Mouse (Mus musculus): ENCODE measurements around the gene Ttc28. TPM values are rescaled to one million over a fixed set of nuclear protein-coding genes. Genes with fewer than 3 reads are reported as not detected.
A peak's percentile ranks its signal among the peaks of the same experiment; 100 is the strongest.

The Ttc28 gene
- polyA plus RNA-seq, 1 experiment from 2014 or later, result 5.7 TPM

GRCm38 (mm10) chr5:111273589-111273988, 394.0 kb downstream of the Ttc28 start:
- Histone ChIP-seq H3K27ac (ENCODE audit: low read depth, low read length) (no peak overlapping the region), H3K4me3 (ENCODE audit: low read depth, low read length) (no peak overlapping the region), H3K27me3 (replicated peaks; ENCODE audit: control insufficient read depth, insufficient read depth, low read length) (no peaks in the 10 kb centered on the region), H3K9me3 (ENCODE audit: control insufficient read depth, low read length) (no peaks in the 10 kb centered on the region), H3K4me1 (replicated peaks; ENCODE audit: control insufficient read depth, insufficient read depth, low read length) (no peaks in the 10 kb centered on the region), H3K9ac (ENCODE audit: low read depth, low read length) (no peak overlapping the region), H3K36me3 (ENCODE audit: control insufficient read depth, insufficient read depth, low read length) (no peaks in the 10 kb centered on the region; the same call in 1 of the 2 replicates), H3K4me2 (no peak overlapping the region)
- ATAC-seq (replicated peaks; ENCODE audit: low FRiP score) (peak; percentile 42; the same call in 1 of the 2 replicates), DNase-seq (ENCODE audit: low spot score) (peak; percentile 72)
- 34% methylated on average over 10 of the region's 10 CpGs for WGBS

GRCm38 (mm10) chr5:111274948-111275347, 395.3 kb downstream of the Ttc28 start:
- 71% methylated on average over 5 of the region's 5 CpGs for WGBS
- ATAC-seq (replicated peaks; ENCODE audit: low FRiP score) (no peak), DNase-seq (ENCODE audit: low spot score) (no peak)
- no peak overlapping the region for H3K9ac ChIP-seq (ENCODE audit: low read depth, low read length)
- H3K27ac ChIP-seq (ENCODE audit: low read depth, low read length), result no peak overlapping the region
- H3K9me3 ChIP-seq (ENCODE audit: control insufficient read depth, low read length), result no peaks in the 10 kb centered on the region
- no peaks in the 10 kb centered on the region for H3K4me1 ChIP-seq (replicated peaks; ENCODE audit: control insufficient read depth, insufficient read depth, low read length)
- H3K4me2 ChIP-seq, result no peak overlapping the region
- no peaks in the 10 kb centered on the region; the same call in 1 of the 2 replicates for H3K36me3 ChIP-seq (ENCODE audit: control insufficient read depth, insufficient read depth, low read length)
- H3K4me3 ChIP-seq (ENCODE audit: low read depth, low read length), result no peak overlapping the region
- H3K27me3 ChIP-seq (replicated peaks; ENCODE audit: control insufficient read depth, insufficient read depth, low read length), result no peaks in the 10 kb centered on the region

GRCm38 (mm10) chr5:111284420-111285175, 405.0 kb downstream of the Ttc28 start:
- no peaks in the 10 kb centered on the region for H3K9me3 ChIP-seq (ENCODE audit: control insufficient read depth, low read length)
- DNase-seq (ENCODE audit: low spot score) (no peak), ATAC-seq (replicated peaks; ENCODE audit: low FRiP score) (no peak)
- no peak overlapping the region for H3K9ac ChIP-seq (ENCODE audit: low read depth, low read length)
- H3K27ac ChIP-seq (ENCODE audit: low read depth, low read length), result no peak overlapping the region
- WGBS, result 80% methylated on average over 19 of the region's 19 CpGs
- H3K27me3 ChIP-seq (replicated peaks; ENCODE audit: control insufficient read depth, insufficient read depth, low read length), result no peaks in the 10 kb centered on the region
- no peaks in the 10 kb centered on the region; the same call in 1 of the 2 replicates for H3K36me3 ChIP-seq (ENCODE audit: control insufficient read depth, insufficient read depth, low read length)
- H3K4me1 ChIP-seq (replicated peaks; ENCODE audit: control insufficient read depth, insufficient read depth, low read length), result no peaks in the 10 kb centered on the region
- no peak overlapping the region for H3K4me3 ChIP-seq (ENCODE audit: low read depth, low read length)
- no peak overlapping the region for H3K4me2 ChIP-seq

GRCm38 (mm10) chr5:111287571-111287970, 408.0 kb downstream of the Ttc28 start:
- Histone ChIP-seq H3K4me2 (no peak overlapping the region), H3K36me3 (ENCODE audit: control insufficient read depth, insufficient read depth, low read length) (no peaks in the 10 kb centered on the region; the same call in 1 of the 2 replicates), H3K9ac (ENCODE audit: low read depth, low read length) (no peak overlapping the region), H3K9me3 (ENCODE audit: control insufficient read depth, low read length) (no peaks in the 10 kb centered on the region), H3K4me3 (ENCODE audit: low read depth, low read length) (no peak overlapping the region), H3K27ac (ENCODE audit: low read depth, low read length) (no peak overlapping the region), H3K4me1 (replicated peaks; ENCODE audit: control insufficient read depth, insufficient read depth, low read length) (no peaks in the 10 kb centered on the region), H3K27me3 (replicated peaks; ENCODE audit: control insufficient read depth, insufficient read depth, low read length) (no peaks in the 10 kb centered on the region)
- no peak for ATAC-seq (replicated peaks; ENCODE audit: low FRiP score)
- DNase-seq (ENCODE audit: low spot score), result no peak
- WGBS, result 65% methylated on average over 5 of the region's 5 CpGs

- ATAC-seq (replicated peaks; ENCODE audit: low FRiP score), result no peak
- Histone ChIP-seq H3K27ac (ENCODE audit: low read depth, low read length) (no peak overlapping the region), H3K36me3 (ENCODE audit: control insufficient read depth, insufficient read depth, low read length) (no peaks in the 10 kb centered on the region), H3K4me2 (no peak overlapping the region), H3K9ac (ENCODE audit: low read depth, low read length) (no peak overlapping the region), H3K9me3 (ENCODE audit: control insufficient read depth, low read length) (no peaks in the 10 kb centered on the region), H3K4me3 (ENCODE audit: low read depth, low read length) (no peak overlapping the region), H3K4me1 (replicated peaks; ENCODE audit: control insufficient read depth, insufficient read depth, low read length) (no peaks in the 10 kb centered on the region), H3K27me3 (replicated peaks; ENCODE audit: control insufficient read depth, insufficient read depth, low read length) (no peaks in the 10 kb centered on the region)
- no peak for DNase-seq (ENCODE audit: low spot score)
- WGBS, result 85% methylated on average over 11 of the region's 11 CpGs
Measured at GRCm38 (mm10) chr5:111288486-111288885, 408.9 kb downstream of the Ttc28 start.

GRCm38 (mm10) chr5:111290071-111290470, 410.5 kb downstream of the Ttc28 start:
- Histone ChIP-seq H3K4me2 (no peak overlapping the region), H3K27me3 (replicated peaks; ENCODE audit: control insufficient read depth, insufficient read depth, low read length) (no peaks in the 10 kb centered on the region), H3K9me3 (ENCODE audit: control insufficient read depth, low read length) (no peaks in the 10 kb centered on the region), H3K4me1 (replicated peaks; ENCODE audit: control insufficient read depth, insufficient read depth, low read length) (no peaks in the 10 kb centered on the region), H3K4me3 (ENCODE audit: low read depth, low read length) (no peak overlapping the region), H3K9ac (ENCODE audit: low read depth, low read length) (no peak overlapping the region), H3K36me3 (ENCODE audit: control insufficient read depth, insufficient read depth, low read length) (no peaks in the 10 kb centered on the region), H3K27ac (ENCODE audit: low read depth, low read length) (no peak overlapping the region)
- DNase-seq (ENCODE audit: low spot score) (no peak), ATAC-seq (replicated peaks; ENCODE audit: low FRiP score) (no peak)
- WGBS, result 91% methylated on average over 11 of the region's 11 CpGs

GRCm38 (mm10) chr5:111291639-111292038, 412.0 kb downstream of the Ttc28 start:
- DNase-seq (ENCODE audit: low spot score) (no peak), ATAC-seq (replicated peaks; ENCODE audit: low FRiP score) (no peak)
- no peak overlapping the region for H3K9ac ChIP-seq (ENCODE audit: low read depth, low read length)
- no peak overlapping the region for H3K27ac ChIP-seq (ENCODE audit: low read depth, low read length)
- 59% methylated on average over 10 of the region's 10 CpGs for WGBS
- H3K4me3 ChIP-seq (ENCODE audit: low read depth, low read length), result no peak overlapping the region
- no peaks in the 10 kb centered on the region for H3K27me3 ChIP-seq (replicated peaks; ENCODE audit: control insufficient read depth, insufficient read depth, low read length)
- no peaks in the 10 kb centered on the region for H3K4me1 ChIP-seq (replicated peaks; ENCODE audit: control insufficient read depth, insufficient read depth, low read length)
- no peak overlapping the region for H3K4me2 ChIP-seq
- H3K36me3 ChIP-seq (ENCODE audit: control insufficient read depth, insufficient read depth, low read length), result no peaks in the 10 kb centered on the region
- no peaks in the 10 kb centered on the region for H3K9me3 ChIP-seq (ENCODE audit: control insufficient read depth, low read length)

- H3K27me3 ChIP-seq (replicated peaks; ENCODE audit: control insufficient read depth, insufficient read depth, low read length), result no peaks in the 10 kb centered on the region
- H3K4me1 ChIP-seq (replicated peaks; ENCODE audit: control insufficient read depth, insufficient read depth, low read length), result no peaks in the 10 kb centered on the region
- H3K4me3 ChIP-seq (ENCODE audit: low read depth, low read length), result no peak overlapping the region
- no peak for DNase-seq (ENCODE audit: low spot score)
- no peaks in the 10 kb centered on the region for H3K36me3 ChIP-seq (ENCODE audit: control insufficient read depth, insufficient read depth, low read length)
- no peak overlapping the region for H3K4me2 ChIP-seq
- ATAC-seq (replicated peaks; ENCODE audit: low FRiP score), result no peak
- H3K27ac ChIP-seq (ENCODE audit: low read depth, low read length), result no peak overlapping the region
- WGBS, result 57% methylated on average over 5 of the region's 5 CpGs
- H3K9me3 ChIP-seq (ENCODE audit: control insufficient read depth, low read length), result no peaks in the 10 kb centered on the region
- no peak overlapping the region for H3K9ac ChIP-seq (ENCODE audit: low read depth, low read length)
Measured at GRCm38 (mm10) chr5:111297801-111298200, 418.2 kb downstream of the Ttc28 start.

GRCm38 (mm10) chr5:111298706-111299105, 419.1 kb downstream of the Ttc28 start:
- Histone ChIP-seq H3K4me2 (no peak overlapping the region), H3K4me3 (ENCODE audit: low read depth, low read length) (no peak overlapping the region), H3K36me3 (ENCODE audit: control insufficient read depth, insufficient read depth, low read length) (no peaks in the 10 kb centered on the region), H3K9ac (ENCODE audit: low read depth, low read length) (no peak overlapping the region), H3K9me3 (ENCODE audit: control insufficient read depth, low read length) (no peaks in the 10 kb centered on the region), H3K4me1 (replicated peaks; ENCODE audit: control insufficient read depth, insufficient read depth, low read length) (no peaks in the 10 kb centered on the region), H3K27me3 (replicated peaks; ENCODE audit: control insufficient read depth, insufficient read depth, low read length) (no peaks in the 10 kb centered on the region), H3K27ac (ENCODE audit: low read depth, low read length) (no peak overlapping the region)
- DNase-seq (ENCODE audit: low spot score), result no peak
- 52% methylated on average over 7 of the region's 7 CpGs for WGBS
- no peak for ATAC-seq (replicated peaks; ENCODE audit: low FRiP score)

All from liver, embryonic 11.5 days (tissue).